Mouse (Mus musculus) kidney, adult 2 months (tissue): ENCODE results near the gene Gm20431. TPM values are rescaled to one million over a fixed set of nuclear protein-coding genes. Genes with fewer than 3 reads are reported as not detected.
A peak's percentile ranks its signal among the peaks of the same experiment; 100 is the strongest.

Experiments used
- DNase-seq: peaks from one replicate; pipeline ENCODE4 v3.0.0; 2021
- H3K27ac ChIP-seq: fragments of 200-500 bp; 2 replicates; pipeline ENCODE4 v1.5.1; 2012; ENCODE audit warnings: low read depth, low read length, control low read depth, inconsistent platforms; ENCODE audit not compliant: insufficient read depth
- H3K27me3 ChIP-seq: fragments of 200-500 bp; replicated peaks from 2 replicates; pipeline ENCODE4 v1.6.1; 2012; ENCODE audit warnings: mild to moderate bottlenecking, moderate library complexity, low read length, inconsistent platforms; ENCODE audit not compliant: control insufficient read depth, insufficient read depth
- H3K36me3 ChIP-seq: fragments of 200-500 bp; 2 replicates; pipeline ENCODE4 v1.6.1; 2012; ENCODE audit warnings: mild to moderate bottlenecking, moderate library complexity, low read length, inconsistent platforms; ENCODE audit not compliant: control insufficient read depth, insufficient read depth
- H3K4me1 ChIP-seq: fragments of 200-500 bp; 2 replicates; pipeline ENCODE4 v1.6.1; 2011; ENCODE audit warnings: low read length; ENCODE audit not compliant: control insufficient read depth, insufficient read depth
- H3K4me3 ChIP-seq: fragments of 200-500 bp; 2 replicates; pipeline ENCODE4 v1.5.1; 2011; ENCODE audit warnings: mild to moderate bottlenecking, low read depth, low read length, control low read depth; ENCODE audit not compliant: insufficient read depth
- CTCF ChIP-seq: fragments of 200-500 bp; conservative IDR thresholded peaks from 2 replicates; pipeline ENCODE4 v1.5.1; 2011; ENCODE audit warnings: low read depth, mild to moderate bottlenecking, control low read depth, low read length, moderate library complexity, mixed read lengths; ENCODE audit not compliant: insufficient read depth, insufficient read length
- POLR2A ChIP-seq: fragments of 200-500 bp; IDR thresholded peaks from one replicate; pipeline ENCODE4 v1.6.1; 2011; ENCODE audit warnings: low read depth, low read length, control low read depth
- WGBS: fragments of 180-500 bp; shearing (Covaris S2); methylation state at CpG from one replicate; pipeline ENCODE4 v1.1.7; 2018; 5-methylcytosine and 5-hydroxymethylcytosine counted together
- polyA plus RNA-seq: library from polyadenylated mRNA; depleted of rRNA; stranded (reverse); fragments of >200 nt; gene quantifications from 2 replicates; pipeline ENCODE4 v1.2.3, GENCODE M21; 2012

The Gm20431 gene
- polyA plus RNA-seq, 1 experiment, result 30.7 TPM

DNA sequence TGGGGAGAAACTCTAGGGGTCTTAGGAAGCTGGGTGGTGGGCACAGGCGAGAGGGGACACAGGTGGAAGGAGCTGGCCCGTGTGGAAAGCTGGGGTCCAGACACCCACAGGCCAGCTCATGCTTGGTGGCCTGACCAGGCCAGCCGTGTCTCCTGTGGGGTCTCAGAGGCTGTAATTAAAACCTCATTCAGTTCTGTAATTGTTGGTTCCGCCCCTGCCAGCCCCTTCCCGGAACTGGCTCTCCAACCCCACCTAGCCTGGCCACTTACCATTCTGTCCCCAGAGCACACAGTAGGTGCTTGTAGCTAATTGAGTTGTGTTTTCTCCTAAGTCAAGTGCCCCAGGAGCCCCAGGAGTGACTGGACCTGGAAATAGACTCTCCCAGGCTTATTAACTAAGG lies 62.1 kb downstream of the Gm20431 start:
- Histone ChIP-seq H3K4me1 (0 out of 2 replicates have a peak, but pooled peaks cover 2% of the 10 kb centered on the region), H3K27me3 (no peaks in the 10 kb centered on the region), H3K4me3 (no peak overlapping the region), H3K27ac (no peak overlapping the region), H3K36me3 (no peaks in the 10 kb centered on the region)
- DNase-seq, result no peak
- TF ChIP-seq CTCF, result no peak
- TF ChIP-seq POLR2A, result no peak
- 93% methylated on average over 5 of the region's 5 CpGs for WGBS

GRCm38 (mm10) chr2:167597492-167598186 lies 63.7 kb downstream of the Gm20431 start:
- H3K4me3 ChIP-seq, result no peak overlapping the region
- H3K36me3 ChIP-seq, result no peaks in the 10 kb centered on the region
- H3K27me3 ChIP-seq, result no peaks in the 10 kb centered on the region
- 36% methylated on average over 40 of the region's 40 CpGs for WGBS
- TF ChIP-seq POLR2A, result no peak
- TF ChIP-seq CTCF, result no peak
- H3K27ac ChIP-seq, result peak overlapping the region; percentile 18; the same call in 1 of the 2 replicates
- 0 out of 2 replicates have a peak, but pooled peaks cover 2% of the 10 kb centered on the region for H3K4me1 ChIP-seq
- no peak for DNase-seq

DNA sequence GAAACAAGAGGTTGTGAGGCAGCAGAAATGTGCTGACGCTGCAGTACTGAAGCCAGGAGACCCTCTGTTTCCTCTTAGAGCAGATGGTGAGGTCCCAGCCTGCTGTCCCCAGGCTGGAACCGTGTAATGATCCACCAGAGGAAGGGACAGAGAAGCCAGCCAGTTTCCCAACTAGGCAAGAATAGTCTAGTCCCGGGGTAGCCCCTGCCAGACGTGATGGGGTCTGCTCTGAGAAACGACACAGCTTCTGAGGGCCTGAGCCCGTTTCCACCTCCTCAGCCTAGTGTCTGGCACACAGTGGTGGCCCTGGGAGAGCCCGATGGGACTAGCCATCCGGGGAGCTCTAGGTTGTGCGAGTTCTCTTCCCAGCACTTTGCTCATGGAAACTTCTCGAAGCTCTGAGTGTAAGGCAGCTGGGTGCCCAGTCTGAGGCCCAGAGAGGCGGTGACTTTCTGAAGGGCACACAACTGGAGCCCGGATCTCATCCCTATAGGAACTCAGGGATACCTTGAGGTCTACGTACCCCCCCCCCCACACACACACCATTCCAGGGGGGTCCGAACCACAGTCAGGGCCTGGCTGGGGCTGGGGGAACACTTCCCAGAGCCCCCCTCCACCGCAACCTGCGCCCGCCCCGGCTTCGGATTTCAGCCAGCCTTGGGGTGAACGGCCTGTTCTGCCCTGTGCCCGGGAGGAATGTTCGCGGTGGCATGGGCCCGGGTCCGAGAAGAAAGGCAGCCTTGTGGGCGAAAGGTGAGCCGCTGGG lies 64.4 kb downstream of the Gm20431 start:
- no peak for TF ChIP-seq POLR2A
- no peak for TF ChIP-seq CTCF
- H3K4me1 ChIP-seq, result 0 out of 2 replicates have a peak, but pooled peaks cover 2% of the 10 kb centered on the region
- H3K27ac ChIP-seq, result peak overlapping the region; percentile 18; the same call in 1 of the 2 replicates
- no peak for DNase-seq
- WGBS, result 41% methylated on average over 27 of the region's 27 CpGs
- no peak overlapping the region for H3K4me3 ChIP-seq
- no peaks in the 10 kb centered on the region for H3K27me3 ChIP-seq
- H3K36me3 ChIP-seq, result no peaks in the 10 kb centered on the region

DNA sequence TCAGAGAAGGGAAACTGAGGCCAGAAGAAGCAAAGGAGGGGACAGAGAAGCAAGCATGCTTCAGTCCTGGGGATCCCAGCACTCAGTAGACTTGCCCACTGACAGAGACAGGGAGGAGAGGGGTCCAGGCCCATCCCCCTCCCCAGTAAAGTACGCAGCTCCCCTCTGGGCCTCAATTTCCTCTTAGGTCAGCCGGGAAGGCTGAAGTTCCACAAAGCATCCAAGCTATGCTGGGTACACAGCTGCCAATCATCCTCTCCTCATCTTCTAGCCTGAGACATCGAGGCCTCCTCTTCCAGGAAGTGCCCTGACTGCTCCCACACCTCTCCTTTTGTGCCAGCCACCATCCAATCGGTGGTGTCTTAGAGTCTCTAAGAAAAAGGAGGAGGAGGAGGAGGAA lies 65.0 kb downstream of the Gm20431 start:
- TF ChIP-seq CTCF (no peak), POLR2A (no peak)
- no peak for DNase-seq
- WGBS, result 56% methylated on average over 3 of the region's 4 CpGs
- Histone ChIP-seq H3K4me3 (no peak overlapping the region), H3K27ac (peak overlapping the region; percentile 72), H3K4me1 (0 out of 2 replicates have a peak, but pooled peaks cover 2% of the 10 kb centered on the region), H3K36me3 (no peaks in the 10 kb centered on the region), H3K27me3 (no peaks in the 10 kb centered on the region)

- no peaks in the 10 kb centered on the region for H3K36me3 ChIP-seq
- no peaks in the 10 kb centered on the region for H3K27me3 ChIP-seq
- no peak overlapping the region for H3K4me3 ChIP-seq
- peak; percentile 51 for DNase-seq
- H3K4me1 ChIP-seq, result 0 out of 2 replicates have a peak, but pooled peaks cover 2% of the 10 kb centered on the region
- TF ChIP-seq POLR2A, result no peak
- TF ChIP-seq CTCF, result no peak
- H3K27ac ChIP-seq, result peak overlapping the region; percentile 72
- 63% methylated on average over 14 of the region's 14 CpGs for WGBS
Measured at GRCm38 (mm10) chr2:167595761-167596171, 65.5 kb downstream of the Gm20431 start.

- Histone ChIP-seq H3K27me3 (no peaks in the 10 kb centered on the region), H3K4me3 (no peak overlapping the region), H3K27ac (peak overlapping the region; percentile 68), H3K4me1 (0 out of 2 replicates have a peak, but pooled peaks cover 2% of the 10 kb centered on the region), H3K36me3 (no peaks in the 10 kb centered on the region)
- WGBS, result 18% methylated on average over 10 of the region's 10 CpGs
- peak; percentile 94 for DNase-seq
- TF ChIP-seq POLR2A (no peak), CTCF (no peak)
Measured at GRCm38 (mm10) chr2:167594444-167594934, 66.8 kb downstream of the Gm20431 start.

DNA sequence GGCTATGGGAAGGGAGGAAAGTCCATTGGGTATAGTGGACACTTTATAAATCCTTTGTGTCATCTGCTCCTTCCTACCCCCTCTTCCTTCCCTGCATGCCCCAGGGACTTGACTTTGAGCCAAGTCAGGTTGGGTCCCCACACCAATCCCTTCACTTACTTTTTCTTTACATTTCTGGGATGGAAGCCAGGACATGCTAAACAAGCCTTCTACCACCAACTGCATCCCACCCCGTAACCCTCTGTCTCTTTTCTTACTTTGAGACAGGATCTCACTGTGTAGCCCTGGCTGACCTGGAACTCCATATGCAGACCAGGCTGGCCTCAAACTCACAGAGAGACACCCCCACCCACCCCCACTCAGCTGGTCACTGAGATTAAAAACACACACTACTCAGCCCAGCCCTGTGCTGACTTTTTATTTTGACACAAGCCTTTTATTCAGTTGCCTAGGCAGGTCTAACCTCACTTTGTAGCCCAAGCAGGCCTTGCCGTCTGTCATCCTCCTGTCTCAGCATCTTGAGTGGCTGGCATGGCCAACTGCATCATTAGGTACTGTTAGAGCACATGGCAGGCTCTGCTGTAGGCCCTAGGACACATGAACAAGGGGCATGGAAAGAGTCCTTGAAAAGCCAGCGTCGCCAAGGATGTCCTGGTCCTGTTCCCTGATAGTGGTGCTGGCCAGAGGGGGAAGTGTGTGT lies 67.6 kb downstream of the Gm20431 start:
- DNase-seq, result no peak
- no peaks in the 10 kb centered on the region for H3K36me3 ChIP-seq
- 0 out of 2 replicates have a peak, but pooled peaks cover 2% of the 10 kb centered on the region for H3K4me1 ChIP-seq
- TF ChIP-seq POLR2A (no peak), CTCF (no peak)
- H3K4me3 ChIP-seq, result no peak overlapping the region
- WGBS, result 79% methylated on average over 4 of the region's 4 CpGs
- H3K27ac ChIP-seq, result peak overlapping the region; percentile 68
- H3K27me3 ChIP-seq, result no peaks in the 10 kb centered on the region
